Mouse (Mus musculus) intestine, postnatal 0 days (tissue): ENCODE data around the gene Gm20605. TPM values are rescaled to one million over a fixed set of nuclear protein-coding genes. Genes with fewer than 3 reads are reported as not detected.
A peak's percentile ranks its signal among the peaks of the same experiment; 100 is the strongest.

Experiments
- ATAC-seq: fragments of 200-750 bp; cut with Nextera tagmentation; 2 replicates; pipeline ENCODE4 v1.8.0; 2017; ENCODE audit warnings: mild to moderate bottlenecking, moderate TSS enrichment, moderate library complexity
- H3K27ac ChIP-seq: fragments of 300-500 bp; sonication (generic); 2 replicates; pipeline ENCODE4 v1.5.1; 2014; ENCODE audit warnings: mild to moderate bottlenecking, low read depth, low read length, moderate library complexity
- H3K27me3 ChIP-seq: fragments of 300-500 bp; sonication (generic); replicated peaks from 2 replicates; pipeline ENCODE4 v1.6.1; 2014; ENCODE audit warnings: low read length, mixed read lengths; ENCODE audit not compliant: control insufficient read depth, insufficient read depth
- H3K36me3 ChIP-seq: fragments of 300-500 bp; sonication (generic); 2 replicates; pipeline ENCODE4 v1.6.1; 2014; ENCODE audit warnings: mild to moderate bottlenecking, moderate library complexity; ENCODE audit not compliant: control insufficient read depth, insufficient read depth
- H3K4me1 ChIP-seq: fragments of 300-500 bp; sonication (generic); replicated peaks from 2 replicates; pipeline ENCODE4 v1.6.1; 2014; ENCODE audit warnings: antibody characterized with exemption, low read length, mixed read lengths; ENCODE audit not compliant: control insufficient read depth, insufficient read depth
- H3K4me2 ChIP-seq: fragments of 300-500 bp; sonication (generic); replicated peaks from 2 replicates; pipeline ENCODE4 v1.6.1; 2014; ENCODE audit warnings: low read depth, mild to moderate bottlenecking, moderate library complexity
- H3K4me3 ChIP-seq: fragments of 300-500 bp; sonication (generic); 2 replicates; pipeline ENCODE4 v1.5.1; 2014; ENCODE audit warnings: low read depth, low read length
- H3K9ac ChIP-seq: fragments of 300-500 bp; sonication (generic); 2 replicates; pipeline ENCODE4 v1.6.1; 2014; ENCODE audit warnings: mild to moderate bottlenecking, low read depth, low read length
- H3K9me3 ChIP-seq: fragments of 300-500 bp; sonication (generic); 2 replicates; pipeline ENCODE4 v1.6.1; 2016; ENCODE audit warnings: mixed run types; ENCODE audit not compliant: control insufficient read depth
- CTCF ChIP-seq: sonication (generic); IDR thresholded peaks from 2 replicates; pipeline ENCODE4 v1.5.1; 2016; ENCODE audit warnings: low read depth, mild to moderate bottlenecking, control low read depth, antibody characterized with exemption, moderate library complexity
- WGBS: fragments of 180-500 bp; shearing (Covaris S2); extraction: QIAGEN DNeasy Blood & Tissue Kit; methylation state at CpG from one replicate; pipeline ENCODE4 v1.1.7; 2014; 5-methylcytosine and 5-hydroxymethylcytosine counted together
- polyA plus RNA-seq: library from polyadenylated mRNA; unstranded; fragments of >200 nt; fragmentation: Nextera tagmentation; extraction: Ambion mirVana; gene quantifications from 2 replicates; pipeline ENCODE4 v1.2.1, GENCODE M21; 2015

The Gm20605 gene
- polyA plus RNA-seq: 1.3 and 1.8 TPM in 2 replicates

DNA sequence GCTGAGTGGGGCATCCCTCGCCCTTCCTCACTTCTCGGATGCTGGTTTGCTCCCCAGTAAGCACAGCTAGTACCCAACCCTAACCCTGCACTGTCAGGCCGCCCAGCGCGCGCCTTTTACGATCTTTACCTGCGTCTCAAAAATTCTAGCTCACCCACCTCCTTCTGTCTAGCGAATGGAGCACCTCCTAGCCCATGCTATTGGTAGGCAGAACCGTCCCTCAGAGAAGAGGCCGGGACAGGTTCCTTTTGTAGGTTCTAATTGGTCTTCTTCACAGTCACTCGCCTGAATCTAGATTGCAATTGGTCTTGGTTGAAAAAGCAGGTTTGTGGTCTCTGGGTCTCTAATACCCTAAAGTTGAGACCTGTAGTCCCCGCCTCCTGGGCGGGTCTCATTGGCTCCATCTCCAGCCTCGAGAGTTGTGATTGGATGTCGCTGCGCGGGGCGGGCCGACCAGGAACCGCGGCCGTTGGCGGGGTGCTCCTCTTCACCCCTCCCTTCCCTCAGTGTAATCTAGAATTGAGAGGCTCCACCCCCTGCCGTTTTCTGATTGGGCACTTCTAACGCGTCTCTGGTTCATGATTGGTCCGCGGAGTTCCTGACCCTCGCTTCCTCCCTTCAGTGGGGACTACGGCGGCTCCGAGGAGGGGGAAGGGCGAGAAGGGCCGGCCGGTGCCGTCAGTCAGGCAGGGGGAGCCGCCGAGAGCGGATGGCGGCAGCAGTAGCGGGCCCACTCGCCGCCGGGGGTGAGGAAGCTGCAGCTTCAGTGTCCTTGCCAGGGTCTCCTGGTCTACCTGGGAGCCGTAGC, at the start of gene Gm20605, which contains the start of the genes Fbxo24 and Lrch4:
Gene Gm20605, plus strand, starts transcription at position 678 of the 808 bp plus-strand sequence.
Gene Fbxo24, minus strand, starts transcription at position 505 of the 808 bp plus-strand sequence.
Gene Lrch4, plus strand, starts transcription at position 624 of the 808 bp plus-strand sequence.
- H3K9ac ChIP-seq: peak within 1 kb of the TSS; percentile 65
- H3K27me3 ChIP-seq: no peaks in the 10 kb centered on the region
- under 1% methylated on average over 45 of the region's 46 CpGs for WGBS
- H3K36me3 ChIP-seq: peaks cover 3% of the 10 kb centered on the region
- peak within 1 kb of the TSS; percentile 73 for H3K4me3 ChIP-seq
- peaks cover 15% of the 10 kb centered on the region for H3K4me1 ChIP-seq
- no peaks in the 10 kb centered on the region for H3K9me3 ChIP-seq
- peak; percentile 92 for ATAC-seq
- peak; percentile 49 for TF ChIP-seq CTCF
- H3K4me2 ChIP-seq: peak within 1 kb of the TSS; percentile 74
- peak within 1 kb of the TSS; percentile 93 for H3K27ac ChIP-seq

DNA sequence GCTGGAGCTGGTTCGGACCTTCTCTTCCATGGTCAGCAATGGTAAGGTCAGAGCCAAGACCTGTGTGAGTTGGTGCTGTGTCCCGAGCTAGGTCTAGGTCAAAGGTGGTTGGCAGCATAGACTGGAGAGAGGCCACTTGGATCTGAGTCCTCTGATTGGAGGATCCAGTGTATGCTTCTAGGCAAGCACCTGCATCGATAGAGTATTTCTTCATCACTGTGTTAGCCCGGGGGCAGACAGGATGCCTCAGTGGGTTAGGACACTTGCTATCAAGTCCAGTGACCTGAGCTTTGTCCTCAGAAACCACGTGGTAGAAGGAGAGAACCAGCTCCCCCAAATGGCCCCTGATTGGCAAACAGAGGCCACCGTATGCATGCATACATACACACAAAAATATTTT, 48.7 kb upstream of the Gm20605 start:
- no peak overlapping the region for H3K27ac ChIP-seq
- no peak for TF ChIP-seq CTCF
- no peak overlapping the region for H3K4me2 ChIP-seq
- H3K27me3 ChIP-seq: peaks cover 17% of the 10 kb centered on the region
- H3K9me3 ChIP-seq: no peaks in the 10 kb centered on the region
- H3K9ac ChIP-seq: no peak overlapping the region
- no peaks in the 10 kb centered on the region for H3K4me1 ChIP-seq
- WGBS: 72% methylated on average over 6 of the region's 6 CpGs
- no peak for ATAC-seq
- H3K36me3 ChIP-seq: no peaks in the 10 kb centered on the region
- no peak overlapping the region for H3K4me3 ChIP-seq

DNA sequence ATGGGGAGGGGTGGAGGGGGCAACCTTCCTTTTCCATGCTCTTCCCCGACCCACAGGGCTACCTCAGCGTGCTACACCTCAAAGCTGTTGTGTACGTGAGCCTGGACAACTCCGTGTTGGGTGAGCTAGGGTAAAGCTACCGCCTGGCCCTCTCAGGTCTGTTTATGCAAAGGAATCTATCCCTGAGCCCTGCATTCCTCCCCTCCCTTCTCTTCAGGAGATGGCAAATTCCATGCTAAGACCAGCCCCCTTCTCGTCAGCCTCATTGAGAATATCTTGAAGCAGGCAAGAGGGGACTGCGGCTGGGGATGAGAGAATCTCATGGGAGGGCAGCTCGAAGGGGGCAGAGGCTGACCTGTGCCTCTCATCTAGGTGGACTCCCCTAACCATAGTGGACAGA, 46.3 kb upstream of the Gm20605 start:
- ATAC-seq: no peak
- H3K27me3 ChIP-seq: peaks cover 17% of the 10 kb centered on the region
- no peak overlapping the region for H3K4me2 ChIP-seq
- no peaks in the 10 kb centered on the region for H3K36me3 ChIP-seq
- no peak overlapping the region for H3K4me3 ChIP-seq
- H3K4me1 ChIP-seq: no peaks in the 10 kb centered on the region
- H3K9me3 ChIP-seq: no peaks in the 10 kb centered on the region
- H3K9ac ChIP-seq: no peak overlapping the region
- no peak overlapping the region for H3K27ac ChIP-seq
- WGBS: 26% methylated on average over 8 of the region's 8 CpGs
- no peak for TF ChIP-seq CTCF

DNA sequence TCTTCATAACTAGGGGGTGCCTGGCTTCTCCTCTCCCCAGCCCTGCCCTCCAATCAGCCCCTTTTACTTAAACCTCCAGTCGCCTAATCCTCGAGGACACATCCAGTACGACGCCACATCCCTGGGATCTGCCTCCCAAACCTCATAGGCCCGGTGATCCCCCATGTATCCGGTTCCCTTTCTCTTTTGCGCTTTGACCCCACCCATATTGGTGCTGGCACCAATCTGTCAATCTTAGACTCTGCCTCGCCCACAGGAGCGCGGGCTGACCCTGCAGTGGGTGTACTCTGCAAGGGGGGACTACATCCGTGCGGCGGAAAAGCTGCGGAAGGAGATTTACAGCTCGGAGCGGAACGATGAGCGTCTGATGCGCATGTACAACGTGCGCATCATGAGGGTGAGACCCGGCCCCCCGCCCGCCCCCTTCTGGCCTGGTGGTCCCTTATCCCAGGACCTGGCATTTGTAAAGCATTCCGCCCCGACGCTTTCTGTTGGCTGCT, 45.3 kb upstream of the Gm20605 start:
- Histone ChIP-seq H3K4me2 (peak overlapping the region; percentile 54), H3K9ac (no peak overlapping the region), H3K36me3 (no peaks in the 10 kb centered on the region), H3K27ac (no peak overlapping the region), H3K27me3 (peaks cover 17% of the 10 kb centered on the region), H3K4me1 (no peaks in the 10 kb centered on the region), H3K4me3 (peak overlapping the region; percentile 34), H3K9me3 (no peaks in the 10 kb centered on the region)
- no peak for ATAC-seq
- 0 out of 2 replicates have a peak, but pooled peaks have one; percentile 21 for TF ChIP-seq CTCF
- 26% methylated on average over 27 of the region's 27 CpGs for WGBS

DNA sequence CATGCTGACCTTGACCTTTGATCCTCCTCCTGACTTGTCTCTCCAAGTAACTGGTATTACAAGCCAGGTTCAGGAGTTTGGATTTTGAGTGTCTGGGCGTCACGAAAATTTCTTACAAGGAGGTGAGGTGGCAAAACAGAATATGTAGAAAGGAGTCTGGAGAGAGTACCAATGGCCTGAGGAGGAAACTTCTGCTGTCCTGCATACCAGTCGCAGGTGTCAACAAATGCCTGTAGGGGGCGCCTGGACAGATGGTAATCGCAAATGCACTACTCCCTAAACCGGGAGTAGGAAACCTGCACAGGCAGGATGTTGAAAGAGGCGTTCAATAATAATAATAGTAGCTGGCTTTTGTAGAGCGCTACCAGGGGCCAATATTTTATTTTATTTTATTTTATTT, 44.0 kb upstream of the Gm20605 start:
- H3K36me3 ChIP-seq: no peaks in the 10 kb centered on the region
- no peak overlapping the region for H3K27ac ChIP-seq
- H3K9me3 ChIP-seq: no peaks in the 10 kb centered on the region
- WGBS: 30% methylated on average over 8 of the region's 8 CpGs
- peaks cover 17% of the 10 kb centered on the region for H3K27me3 ChIP-seq
- H3K4me2 ChIP-seq: no peak overlapping the region
- no peak for ATAC-seq
- H3K4me1 ChIP-seq: no peaks in the 10 kb centered on the region
- H3K4me3 ChIP-seq: no peak overlapping the region
- no peak overlapping the region for H3K9ac ChIP-seq
- TF ChIP-seq CTCF: peak; percentile 75

DNA sequence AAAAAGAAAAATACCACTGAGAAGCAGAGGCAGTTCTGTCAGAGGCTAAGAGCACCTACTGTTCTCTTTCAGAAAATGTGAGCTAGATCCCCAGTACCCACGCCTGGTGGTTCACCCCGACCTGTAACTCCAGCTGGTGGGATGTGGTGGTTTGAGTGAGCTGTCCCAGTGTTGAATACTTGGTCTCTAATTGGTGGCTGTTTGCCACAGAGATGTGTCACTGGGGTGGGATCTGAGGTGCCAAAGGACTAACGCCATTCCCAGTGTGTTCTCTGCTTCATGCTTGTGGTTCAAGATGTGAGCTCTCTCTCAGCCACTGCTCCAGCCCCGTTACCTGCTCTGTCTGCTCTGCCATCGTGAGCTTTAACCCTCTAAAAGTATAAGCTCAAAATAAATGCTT, 38.5 kb upstream of the Gm20605 start:
- H3K4me3 ChIP-seq: no peak overlapping the region
- ATAC-seq: no peak
- H3K4me2 ChIP-seq: no peak overlapping the region
- H3K4me1 ChIP-seq: no peaks in the 10 kb centered on the region
- H3K36me3 ChIP-seq: no peaks in the 10 kb centered on the region
- no peak overlapping the region for H3K27ac ChIP-seq
- no peak overlapping the region for H3K9ac ChIP-seq
- 79% methylated on average over 5 of the region's 5 CpGs for WGBS
- H3K27me3 ChIP-seq: no peaks in the 10 kb centered on the region
- TF ChIP-seq CTCF: no peak
- H3K9me3 ChIP-seq: no peaks in the 10 kb centered on the region
